Mouse (Mus musculus) adrenal gland (tissue): Measurements from ENCODE around the gene Csrp2.

Experiments used
- intact Hi-C: fragments of 180-260 bp; cut with DNase I; formaldehyde crosslinking; loops from one replicate; pipeline ENCODE4 v1.15.1; 2025

Csrp2 gene

GRCm38 (mm10) chr10:110931161-110931912 is 11.7 kb downstream of the Csrp2 start:
- intact Hi-C loops = no loop called here

GRCm38 (mm10) chr10:110931913-110932560 is 12.4 kb downstream of the Csrp2 start:
- intact Hi-C loops = no loop called here

GRCm38 (mm10) chr10:110933584-110933983 is 14.0 kb downstream of the Csrp2 start:
- intact Hi-C loops = no loop called here

- intact Hi-C loops = no loop called here
Measured at GRCm38 (mm10) chr10:110935081-110935480, 15.5 kb downstream of the Csrp2 start.

GRCm38 (mm10) chr10:110935669-110936068 is 16.1 kb downstream of the Csrp2 start:
- intact Hi-C loops = no loop called here

GRCm38 (mm10) chr10:110938361-110938760 is 18.8 kb downstream of the Csrp2 start:
- intact Hi-C loops = no loop called here

- intact Hi-C loops = no loop called here
Measured at GRCm38 (mm10) chr10:110938841-110939549, 19.4 kb downstream of the Csrp2 start.

- intact Hi-C loops = no loop called here
Measured at GRCm38 (mm10) chr10:110939717-110940116, 20.1 kb downstream of the Csrp2 start.

GRCm38 (mm10) chr10:110940740-110941398 is 21.3 kb downstream of the Csrp2 start:
- intact Hi-C loops = no loop called here

GRCm38 (mm10) chr10:110941968-110942367 is 22.4 kb downstream of the Csrp2 start:
- intact Hi-C loops = no loop called here

GRCm38 (mm10) chr10:110942806-110943205 is 23.2 kb downstream of the Csrp2 start:
- intact Hi-C loops = no loop called here

- intact Hi-C loops = no loop called here
Measured at GRCm38 (mm10) chr10:110944175-110944574, 24.6 kb downstream of the Csrp2 start.

- intact Hi-C loops = no loop called here
Measured at GRCm38 (mm10) chr10:110945966-110946365, 26.4 kb downstream of the Csrp2 start.

GRCm38 (mm10) chr10:110947574-110947973 is 28.0 kb downstream of the Csrp2 start:
- intact Hi-C loops = no loop called here

- intact Hi-C loops = loop anchor here (5.0 kb wide), 1 partner anchor 34 kb away; the partner anchor contains the start of gene Csrp2
Measured at GRCm38 (mm10) chr10:110951112-110951511, 31.5 kb downstream of the Csrp2 start.

GRCm38 (mm10) chr10:110951748-110952147 is 32.2 kb downstream of the Csrp2 start:
- intact Hi-C loops = loop anchor here (5.0 kb wide), 1 partner anchor 34 kb away; the partner anchor contains the start of gene Csrp2

- intact Hi-C loops = loop anchor here (5.0 kb wide), 1 partner anchor 35 kb away; the partner anchor contains the start of gene Csrp2
Measured at GRCm38 (mm10) chr10:110952271-110952670, 32.7 kb downstream of the Csrp2 start.

GRCm38 (mm10) chr10:110952937-110953451 is 33.4 kb downstream of the Csrp2 start:
- intact Hi-C loops = loop anchor here (5.0 kb wide), 1 partner anchor 36 kb away; the partner anchor contains the start of gene Csrp2

- intact Hi-C loops = no loop called here
Measured at GRCm38 (mm10) chr10:110958879-110959278, 39.3 kb downstream of the Csrp2 start.

- intact Hi-C loops = no loop called here
Measured at GRCm38 (mm10) chr10:110959781-110960180, 40.2 kb downstream of the Csrp2 start.

GRCm38 (mm10) chr10:110960841-110961240 is 41.3 kb downstream of the Csrp2 start:
- intact Hi-C loops = no loop called here
